ENCODE assay signal across 14 mouse cellular contexts in the genomic region with DNA sequence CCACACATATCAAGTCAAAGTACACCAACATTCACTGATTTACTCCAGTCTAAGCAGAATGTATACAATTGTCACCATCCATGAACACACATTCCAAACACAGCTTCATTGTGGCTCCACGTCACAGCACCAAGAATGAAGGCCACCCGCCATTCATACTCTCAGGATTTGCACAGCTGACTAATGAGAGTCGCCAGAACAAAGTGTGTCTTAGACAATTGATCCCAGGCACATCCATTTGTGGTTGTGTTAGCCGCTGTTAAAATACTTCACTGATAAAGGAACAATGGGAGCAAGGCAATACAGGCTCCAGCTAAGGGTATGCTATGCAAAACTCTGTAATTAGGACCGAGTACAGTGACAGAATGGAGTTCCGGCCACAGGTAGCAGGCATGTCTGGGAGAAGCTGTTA.
DNase-seq lines count a peak whose midpoint lies in the region; ATAC-seq and TF ChIP-seq lines count a peak whose summit lies in the region.
"Had no signal": no experiment of that assay in that cellular context is flagged by ENCODE, and none has a peak within 500 bp of the region (broad histone marks: within the 10 kb centered on the region; RNA-seq: fewer than 3 reads in every experiment).

No protein-coding gene starts in this region.

- peak overlapping the region; percentile 50 for H3K4me2 ChIP-seq in forebrain, embryonic 12.5 days
- H3K4me2 ChIP-seq in hindbrain, embryonic 16.5 days (ENCODE audit: low read length): peak overlapping the region; percentile 53
- peak overlapping the region; percentile 52 for H3K4me2 ChIP-seq in midbrain, embryonic 14.5 days (ENCODE audit: low read length)

- peak overlapping the region; percentile 71 for H3K27ac ChIP-seq in forebrain, embryonic 12.5 days
- H3K27ac ChIP-seq in hindbrain, embryonic 16.5 days (ENCODE audit: low read depth, low read length): peak overlapping the region; percentile 46
- peak overlapping the region; percentile 50 for H3K27ac ChIP-seq in midbrain, embryonic 14.5 days (replicated peaks; ENCODE audit: low read depth, low read length)
- H3K27ac ChIP-seq in cerebellum, adult 2 months (ENCODE audit: insufficient read depth, low read length): no peak overlapping the region

- H3K9me3 ChIP-seq in forebrain, embryonic 12.5 days: no peaks in the 10 kb centered on the region
- no peaks in the 10 kb centered on the region for H3K9me3 ChIP-seq in hindbrain, embryonic 16.5 days (ENCODE audit: control insufficient read depth, low read length)
- H3K9me3 ChIP-seq in midbrain, embryonic 14.5 days (ENCODE audit: control insufficient read depth, low read length): no peaks in the 10 kb centered on the region

- peak; percentile 75 for ATAC-seq in forebrain, embryonic 12.5 days (ENCODE audit: low FRiP score)
- ATAC-seq in hindbrain, embryonic 16.5 days: peak; percentile 78
- peak; percentile 57 for ATAC-seq in midbrain, embryonic 14.5 days (ENCODE audit: low FRiP score, low TSS enrichment)
- no peak for ATAC-seq in CD4-positive, CD25-positive, alpha-beta regulatory T cell, adult 4 months

- peak; percentile 13 for DNase-seq in embryo, embryonic 10.5 days (ENCODE audit: low spot score)
- peak; percentile 56 for DNase-seq in midbrain, embryonic 14.5 days
- no peak for DNase-seq in cerebellum, adult 2 months
- no peak for DNase-seq in testis, postnatal 10 days (ENCODE audit: low spot score)
- DNase-seq in adrenal gland, adult 2 months: no peak
- DNase-seq: B cell, adult 2 months; heart, adult 18-20 months; heart, postnatal 36 days; lung, postnatal 10 days; right cerebral cortex, postnatal 14 days; thymus, postnatal 36 days had no signal

- TF ChIP-seq CTCF in cerebellum, adult 2 months (IDR thresholded peaks at IDR 0.05; ENCODE audit: borderline replicate concordance, insufficient read depth, low read depth, low read length): no peak

- TF ChIP-seq POLR2A in cerebellum, adult 2 months (IDR thresholded peaks at IDR 0.05; ENCODE audit: borderline replicate concordance, insufficient read depth, low read length): no peak

- no peaks in the 10 kb centered on the region for H3K27me3 ChIP-seq in forebrain, embryonic 12.5 days
- no peaks in the 10 kb centered on the region for H3K27me3 ChIP-seq in hindbrain, embryonic 16.5 days (replicated peaks; ENCODE audit: control insufficient read depth, insufficient read depth, low read length)
- H3K27me3 ChIP-seq in midbrain, embryonic 14.5 days (ENCODE audit: control insufficient read depth, insufficient read depth, low read length): no peaks in the 10 kb centered on the region
- H3K27me3 ChIP-seq in cerebellum, adult 2 months (ENCODE audit: control insufficient read depth, insufficient read depth, low read length): no peaks in the 10 kb centered on the region

- no peak overlapping the region for H3K9ac ChIP-seq in forebrain, embryonic 12.5 days
- no peak overlapping the region; the same call in 1 of the 2 replicates for H3K9ac ChIP-seq in hindbrain, embryonic 16.5 days (ENCODE audit: low read depth, low read length)
- H3K9ac ChIP-seq in midbrain, embryonic 14.5 days (replicated peaks; ENCODE audit: low read length): no peak overlapping the region; the same call in 1 of the 2 replicates

- H3K4me1 ChIP-seq in forebrain, embryonic 12.5 days: peaks cover 11% of the 10 kb centered on the region
- peaks cover 9% of the 10 kb centered on the region for H3K4me1 ChIP-seq in hindbrain, embryonic 16.5 days (ENCODE audit: control insufficient read depth, insufficient read depth, low read depth, low read length)
- H3K4me1 ChIP-seq in midbrain, embryonic 14.5 days (ENCODE audit: control insufficient read depth, insufficient read depth, low read length): peaks cover 8% of the 10 kb centered on the region
- no peaks in the 10 kb centered on the region for H3K4me1 ChIP-seq in cerebellum, adult 2 months (ENCODE audit: control insufficient read depth, insufficient read depth, low read length)

- H3K4me3 ChIP-seq in forebrain, embryonic 12.5 days (replicated peaks): 0 out of 2 replicates have a peak overlapping the region, but pooled peaks have one; percentile 5
- H3K4me3 ChIP-seq in hindbrain, embryonic 16.5 days (ENCODE audit: low read length): peak overlapping the region; percentile 23
- H3K4me3 ChIP-seq in midbrain, embryonic 14.5 days (replicated peaks; ENCODE audit: low read depth, low read length): no peak overlapping the region
- H3K4me3 ChIP-seq in cerebellum, adult 2 months (replicated peaks; ENCODE audit: insufficient read depth, low read depth, low read length): no peak overlapping the region

- 21% methylated on average over 6 of the region's 6 CpGs for WGBS in forebrain, embryonic 12.5 days
- WGBS in hindbrain, embryonic 16.5 days: 38% methylated on average over 6 of the region's 6 CpGs
- 23% methylated on average over 6 of the region's 6 CpGs for WGBS in midbrain, embryonic 14.5 days
- 73% methylated on average over 6 of the region's 6 CpGs for WGBS in cerebellum, adult 2 months

- H3K36me3 ChIP-seq in forebrain, embryonic 12.5 days (replicated peaks): no peaks in the 10 kb centered on the region
- H3K36me3 ChIP-seq in hindbrain, embryonic 16.5 days (ENCODE audit: control insufficient read depth, insufficient read depth, low read length): no peaks in the 10 kb centered on the region
- no peaks in the 10 kb centered on the region for H3K36me3 ChIP-seq in midbrain, embryonic 14.5 days (ENCODE audit: control insufficient read depth, insufficient read depth, low read length)

Comparison
In these comparisons a context has a peak if more than half of its experiments do, and no peak if none do; other contexts are left out.
1. DNase-seq: peak in embryo, embryonic 10.5 days (single experiment) and midbrain, embryonic 14.5 days (single experiment); none in cerebellum, adult 2 months (0 of 2), testis, postnatal 10 days (single experiment) and adrenal gland, adult 2 months (single experiment).
2. H3K4me3 ChIP-seq: peak in forebrain, embryonic 12.5 days (single experiment) and hindbrain, embryonic 16.5 days (single experiment); none in midbrain, embryonic 14.5 days (single experiment) and cerebellum, adult 2 months (single experiment).
3. Peak in every context shown above with its lines, with median percentiles within 50 percentile points of each other: H3K4me2 ChIP-seq.